Mouse (Mus musculus) inflammation-experienced regulatory T-cells, adult 6 months (primary cell): ENCODE results near the gene Fgfr3. TPM values are rescaled to one million over a fixed set of nuclear protein-coding genes. Genes with fewer than 3 reads are reported as not detected.

Experiments
- ATAC-seq: one replicate; pipeline ENCODE4 v1.8.0; 2017
- polyA plus RNA-seq, 3 experiments: library from polyadenylated mRNA; unstranded; fragments of 100-300 nt; shearing (Covaris generic); gene quantifications; one replicate each; pipeline ENCODE4 v1.2.1; 2017

Gene Fgfr3
- polyA plus RNA-seq, 3 experiments from 2014 or later = not detected

DNA sequence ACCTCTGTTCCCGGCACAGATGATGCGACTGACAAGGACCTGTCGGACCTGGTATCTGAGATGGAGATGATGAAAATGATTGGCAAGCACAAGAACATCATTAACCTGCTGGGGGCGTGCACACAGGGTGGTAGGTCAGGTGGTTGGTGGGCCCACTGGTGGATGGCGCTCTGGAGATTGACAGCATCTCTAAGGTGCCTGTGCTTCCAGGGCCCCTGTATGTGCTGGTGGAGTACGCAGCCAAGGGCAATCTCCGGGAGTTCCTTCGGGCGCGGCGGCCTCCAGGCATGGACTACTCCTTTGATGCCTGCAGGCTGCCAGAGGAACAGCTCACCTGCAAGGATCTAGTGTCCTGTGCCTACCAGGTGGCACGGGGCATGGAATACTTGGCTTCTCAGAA lies 12.4 kb downstream of the Fgfr3 start:
- no peak for ATAC-seq

DNA sequence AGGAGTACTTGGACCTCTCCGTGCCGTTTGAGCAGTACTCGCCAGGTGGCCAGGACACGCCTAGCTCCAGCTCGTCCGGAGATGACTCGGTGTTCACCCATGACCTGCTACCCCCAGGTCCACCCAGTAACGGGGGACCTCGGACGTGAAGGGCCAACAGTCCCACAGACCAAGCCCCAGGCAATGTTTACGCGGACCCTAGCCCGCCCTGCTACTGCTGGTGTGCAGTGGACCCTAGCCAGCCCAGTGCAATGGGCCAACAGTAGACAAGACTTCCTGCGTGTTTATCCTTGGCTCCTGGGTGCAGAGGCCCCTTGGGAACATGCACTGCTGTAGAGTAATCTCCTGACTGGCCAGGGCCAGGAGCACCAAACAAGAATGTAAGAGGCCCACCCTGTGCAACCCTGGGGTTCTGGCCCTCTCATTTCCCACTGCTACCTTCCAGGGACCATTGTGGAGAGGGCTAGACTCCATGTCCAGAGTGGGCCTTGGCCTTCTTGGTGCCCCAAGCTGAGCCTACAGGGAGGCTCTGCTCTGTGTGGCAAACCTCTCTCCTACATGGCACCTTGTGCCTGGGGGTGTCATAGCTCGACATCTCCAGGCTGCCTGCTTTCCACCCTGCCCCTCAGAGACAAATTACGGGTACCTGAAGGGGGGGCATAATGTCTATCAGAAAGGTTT lies 14.1 kb downstream of the Fgfr3 start:
- no peak for ATAC-seq

GRCm38 (mm10) chr5:33736230-33736629 lies 14.8 kb downstream of the Fgfr3 start:
- no peak for ATAC-seq

DNA sequence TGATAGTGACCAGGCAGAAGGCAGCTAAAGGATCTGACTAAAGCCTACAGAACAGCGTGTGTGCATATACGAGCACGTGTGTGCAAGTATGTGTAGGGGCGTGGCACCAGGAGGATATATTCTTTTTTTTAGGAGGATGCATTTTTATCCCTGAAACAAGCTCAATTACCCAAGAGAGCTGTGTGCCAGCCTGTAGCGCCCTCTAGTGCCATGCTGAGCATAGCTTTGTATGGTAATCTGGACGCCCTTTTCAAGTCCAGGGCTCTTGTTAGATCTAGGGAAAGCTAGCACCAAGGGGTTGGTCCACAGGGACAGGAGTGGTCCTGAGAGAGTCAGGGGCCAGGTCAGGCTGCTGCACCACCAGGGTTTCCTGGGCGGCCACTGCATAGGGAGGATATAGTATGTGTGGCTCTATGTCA lies 16.4 kb downstream of the Fgfr3 start:
- no peak for ATAC-seq

GRCm38 (mm10) chr5:33738341-33738740 lies 16.9 kb downstream of the Fgfr3 start:
- ATAC-seq = no peak

DNA sequence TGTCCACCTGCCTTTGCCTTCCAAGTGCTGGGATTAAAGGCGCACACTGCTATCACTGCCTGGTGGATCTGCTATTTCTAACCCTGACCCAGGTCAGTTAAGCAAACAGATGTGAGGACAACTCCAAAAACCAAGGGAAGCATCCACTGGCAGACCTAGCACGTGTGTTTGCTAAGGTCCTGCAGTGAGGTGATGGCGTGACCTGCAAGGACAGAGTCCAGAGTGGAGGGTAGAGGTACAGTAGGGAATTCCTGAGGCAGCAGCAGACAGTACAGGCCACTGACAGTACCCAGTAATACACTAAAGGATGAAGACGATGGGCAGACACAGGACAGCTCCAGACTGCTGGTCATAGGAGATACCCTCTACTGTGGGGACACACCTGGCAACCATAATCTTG lies 19.1 kb downstream of the Fgfr3 start:
- ATAC-seq = no peak

GRCm38 (mm10) chr5:33743481-33743880 lies 22.0 kb downstream of the Fgfr3 start:
- no peak for ATAC-seq

- ATAC-seq = no peak
Observed at GRCm38 (mm10) chr5:33777195-33777594, 55.7 kb downstream of the Fgfr3 start.

DNA sequence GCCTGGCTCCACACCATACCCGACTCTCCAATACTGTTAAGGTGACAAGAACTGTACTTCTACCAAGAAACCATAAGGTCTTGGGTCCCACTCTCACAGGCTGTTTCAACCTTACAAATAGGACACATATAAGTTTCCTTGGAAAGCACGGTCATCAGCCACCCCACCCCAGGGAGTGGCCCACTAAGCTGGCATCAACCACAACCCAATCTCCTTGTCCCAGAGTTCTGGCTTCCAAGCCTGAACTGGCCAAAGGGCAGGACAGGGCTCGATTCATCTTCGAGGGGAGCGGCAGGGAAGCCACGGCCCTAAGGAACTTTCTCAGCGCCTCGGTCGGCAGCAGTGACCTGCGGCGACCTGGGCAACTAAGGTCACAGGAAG lies 60.5 kb downstream of the Fgfr3 start:
- ATAC-seq = no peak

GRCm38 (mm10) chr5:33782345-33782998 lies 61.0 kb downstream of the Fgfr3 start, which contains the start of gene Letm1:
TSS of gene Letm1 (minus strand) at chr5:33782817.
- peak; percentile 98 for ATAC-seq

DNA sequence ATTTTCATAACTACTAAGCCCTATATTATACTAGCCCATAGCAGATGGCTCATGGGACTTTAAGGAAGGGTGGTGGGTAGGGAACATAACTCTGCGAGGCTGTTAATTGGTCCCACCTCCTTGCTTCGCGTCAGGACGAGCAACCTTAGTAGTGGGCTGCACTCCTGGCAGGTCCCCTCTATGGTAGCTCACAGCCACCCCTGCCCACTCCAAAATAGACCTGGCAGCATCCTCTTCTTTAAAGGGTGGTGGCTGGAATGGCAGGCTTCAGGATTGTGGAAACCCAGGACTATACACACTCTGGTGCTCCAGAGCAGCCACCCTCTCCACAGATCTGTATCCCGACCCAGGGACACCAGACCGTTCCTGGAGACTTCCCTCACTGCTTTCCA lies 61.5 kb downstream of the Fgfr3 start:
- peak; percentile 26 for ATAC-seq

Other genes with a start within 250 kb of the Fgfr3 start
- gene Fam53a, start 92.0 kb upstream of the Fgfr3 start, polyA plus RNA-seq = 10 to 100 TPM; 17.8 to 23.6 (median 22.2) TPM
- under 1 TPM; 0.63 to 0.82 (median 0.66) TPM for gene Gm9903, start 91.7 kb upstream of the Fgfr3 start, polyA plus RNA-seq
- gene Slbp, start 69.1 kb upstream of the Fgfr3 start, polyA plus RNA-seq = 100 to 1,000 TPM; 121 to 329 (median 129) TPM
- 100 to 1,000 TPM in 1 of 3 experiments, 10 to 100 TPM in 2; 19.1 to 147 (median 22.1) TPM for gene Tacc3, start 63.5 kb upstream of the Fgfr3 start, polyA plus RNA-seq
- gene Tmem129, start 63.3 kb upstream of the Fgfr3 start, polyA plus RNA-seq = 10 to 100 TPM; 26.3 to 33.7 (median 32.2) TPM
- 10 to 100 TPM in 2 of 3 experiments, 1 to 10 TPM in 1; 9.1 to 21.2 (median 19.4) TPM for gene Letm1, start 61.1 kb downstream of the Fgfr3 start, polyA plus RNA-seq
- 10 to 100 TPM; 15.1 to 31.2 (median 20.2) TPM for gene Nsd2, start 99.1 kb downstream of the Fgfr3 start, polyA plus RNA-seq
- 10 to 100 TPM; 38.6 to 41.2 (median 40.0) TPM for gene Nelfa, start 214.7 kb downstream of the Fgfr3 start, polyA plus RNA-seq